Mouse (Mus musculus) erythroblast, embryonic 14.5 days (primary cell): ENCODE results near the gene Tmtc3.

Experiments used
- GATA1 ChIP-seq: IDR thresholded peaks from 2 replicates; pipeline ENCODE4 v1.6.1; 2012; ENCODE audit warnings: low read length, inconsistent platforms, mixed read lengths
- TAL1 ChIP-seq: IDR thresholded peaks from 3 replicates; pipeline ENCODE4 v1.6.1; 2012; ENCODE audit warnings: low read length, inconsistent platforms, mixed read lengths

GRCm38 (mm10) chr10:100479538-100479937 lies 7.6 kb downstream of the Tmtc3 start:
- TF ChIP-seq GATA1 (no peak), TAL1 (no peak)
